Mouse (Mus musculus) left cerebral cortex, postnatal 36 days (tissue): Measurements from ENCODE around the gene Pkd1l3. TPM values are rescaled to one million over a fixed set of nuclear protein-coding genes. Genes with fewer than 3 reads are reported as not detected.
A peak's percentile ranks its signal among the peaks of the same experiment; 100 is the strongest.

ENCODE experiments used
- DNase-seq, 2 experiments: peaks; one replicate each; pipeline ENCODE4 v3.0.0; 2021 to 2022; ENCODE audit warnings: low spot score in 2 of 2, mixed read lengths in 1 of 2
- intact Hi-C: fragments of 180-260 bp; cut with DNase I; formaldehyde crosslinking; loops from one replicate; pipeline ENCODE4 v1.15.1; 2025
- total RNA-seq, 2 experiments: library from RNA; stranded (reverse); gene quantifications; 2 replicates each; pipeline ENCODE4 v1.2.3; 2021

The Pkd1l3 gene
- total RNA-seq, 2 experiments from 2014 or later = 0.93 to 1.3 TPM

- no peak for DNase-seq
- intact Hi-C loops = loop anchor here (1.0 to 5.0 kb wide), 2 partner anchors 13 to 85 kb away; partner anchors contain the start of genes Dhodh and Zfp821
Measured at GRCm38 (mm10) chr8:109692443-109693145, 78.3 kb downstream of the Pkd1l3 start.

DNA sequence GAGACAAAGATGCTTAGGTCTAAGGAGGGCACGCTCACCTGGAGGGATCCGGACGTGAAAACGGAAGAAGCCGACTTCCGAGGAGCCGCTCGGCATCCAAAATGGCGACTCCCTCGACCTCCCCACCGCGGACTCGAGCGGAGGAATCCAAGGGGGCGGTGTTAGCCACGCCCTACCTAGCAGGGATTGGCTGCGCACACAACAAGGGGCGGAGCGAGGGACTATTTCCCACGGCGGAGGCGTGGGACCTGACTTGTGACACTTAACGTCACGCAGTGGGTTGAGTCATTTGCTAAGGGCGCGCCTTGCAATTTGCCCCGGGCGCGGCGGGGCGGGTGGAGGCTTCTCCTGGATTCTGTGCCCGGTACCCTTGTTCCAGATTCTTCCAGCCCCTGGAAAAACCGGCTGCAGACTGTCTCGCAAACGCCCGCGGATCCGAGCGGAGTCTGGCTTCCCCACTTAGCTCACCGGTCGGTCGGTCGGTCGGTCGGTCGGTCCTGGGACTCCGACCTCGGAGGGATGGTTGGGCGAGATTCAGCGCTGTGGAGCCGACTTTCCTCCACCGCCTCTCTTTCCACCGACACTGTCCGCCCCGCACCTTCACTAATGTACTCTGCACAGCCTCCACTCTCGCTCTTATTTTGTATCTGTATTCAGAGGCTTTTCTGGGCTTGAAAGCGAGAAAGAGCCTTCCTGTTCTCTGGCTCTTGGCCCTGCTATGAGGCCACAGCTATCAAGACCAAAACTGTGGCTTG is 79.0 kb downstream of the Pkd1l3 start, which contains the start of gene Ist1:
Gene Ist1 (minus strand): TSS at position 115 of the 755 bp plus-strand sequence.
- intact Hi-C loops = loop anchor here (1.0 to 5.0 kb wide), 2 partner anchors 12 to 86 kb away; partner anchors contain the start of genes Dhodh and Zfp821
- DNase-seq = peak; percentile 96

DNA sequence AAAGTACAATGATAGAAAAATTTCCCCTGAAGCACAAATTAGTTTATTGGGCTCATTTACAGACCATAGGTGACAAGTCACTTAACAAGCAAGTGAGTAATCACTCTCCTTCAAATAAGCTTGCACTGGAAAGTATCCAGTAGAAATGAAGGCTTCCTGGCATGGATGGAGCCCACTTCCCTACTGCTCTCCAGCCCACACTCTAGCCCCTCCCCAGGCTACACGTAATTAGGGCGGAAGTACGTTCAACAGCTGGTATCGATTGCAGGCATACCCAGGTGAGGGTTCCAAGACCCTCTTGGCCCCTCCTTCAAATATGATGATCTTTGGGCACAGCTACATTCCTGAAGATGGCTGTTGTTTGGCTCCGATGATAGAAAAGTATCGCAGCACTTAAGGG is 79.8 kb downstream of the Pkd1l3 start:
- intact Hi-C loops = loop anchor here (5.0 kb wide), 1 partner anchor 87 kb away; the partner anchor contains the start of gene Dhodh

DNA sequence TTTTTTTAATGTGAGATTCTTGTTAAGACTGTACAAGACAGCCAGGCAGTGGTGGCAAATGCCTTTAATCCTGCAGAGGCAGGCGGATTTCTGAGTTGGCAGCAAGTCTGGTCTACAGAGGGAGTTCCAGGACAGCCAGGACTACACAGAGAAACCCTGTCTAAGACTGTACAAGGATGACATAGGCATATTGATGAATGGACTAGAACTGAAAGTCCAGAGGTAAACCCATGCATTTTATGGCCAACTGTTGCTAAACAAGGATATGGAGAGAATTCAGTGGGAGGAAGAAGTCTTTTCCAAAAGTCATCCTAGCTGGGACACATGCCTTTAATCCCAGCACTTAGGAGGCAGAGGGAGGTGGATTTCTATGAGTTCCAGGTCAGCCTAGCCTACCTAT is 83.4 kb downstream of the Pkd1l3 start:
- no peak for DNase-seq
- intact Hi-C loops = no loop called here

More for the DNA sequence above, 79.8 kb downstream of the Pkd1l3 start:
- DNase-seq = no peak

- intact Hi-C loops = no loop called here
- no peak for DNase-seq
Measured at GRCm38 (mm10) chr8:109698477-109698876, 84.2 kb downstream of the Pkd1l3 start.

GRCm38 (mm10) chr8:109704565-109705319 is 90.4 kb downstream of the Pkd1l3 start:
- DNase-seq = no peak
- intact Hi-C loops = loop anchor here (1.0 to 5.0 kb wide), 2 partner anchors 11 to 97 kb away; partner anchors contain the start of genes Dhodh and Ist1

GRCm38 (mm10) chr8:109705320-109706075 is 91.2 kb downstream of the Pkd1l3 start, which contains the start of gene Zfp821:
Gene Zfp821, plus strand, starts transcription at chr8:109705546.
- intact Hi-C loops = loop anchor here (1.0 to 5.0 kb wide), 2 partner anchors 12 to 98 kb away; partner anchors contain the start of genes Dhodh and Ist1
- peak; percentile 90 to 95 for DNase-seq

- DNase-seq = peak in 1 of 2 experiments; percentile 36
Measured at GRCm38 (mm10) chr8:109706076-109706873, 92.0 kb downstream of the Pkd1l3 start.

DNA sequence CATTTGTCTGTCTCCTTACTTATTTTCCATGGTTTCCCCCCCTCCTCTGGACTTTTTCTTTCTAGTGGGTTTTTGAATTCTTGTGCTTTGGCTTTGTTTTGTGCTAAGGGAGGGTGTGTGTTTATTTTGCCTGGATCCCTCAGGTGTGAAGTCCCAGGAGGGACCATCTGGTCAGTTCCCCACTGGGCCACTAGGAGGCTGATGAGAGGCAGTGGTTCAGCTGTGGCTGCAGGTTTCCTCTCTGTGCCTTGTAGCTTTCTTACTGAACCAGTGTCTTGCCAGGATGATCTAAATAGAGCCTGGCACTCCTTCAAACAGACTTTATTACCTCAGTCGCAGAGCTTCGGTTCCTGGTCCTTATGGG is 92.5 kb downstream of the Pkd1l3 start:
- intact Hi-C loops = loop anchor here (5.0 kb wide), 1 partner anchor 100 kb away; the partner anchor contains the start of gene Dhodh
- peak; percentile 58 to 73 for DNase-seq

More at GRCm38 (mm10) chr8:109706076-109706873, 92.0 kb downstream of the Pkd1l3 start:
- intact Hi-C loops = loop anchor here (5.0 kb wide), 1 partner anchor 99 kb away; the partner anchor contains the start of gene Dhodh

DNA sequence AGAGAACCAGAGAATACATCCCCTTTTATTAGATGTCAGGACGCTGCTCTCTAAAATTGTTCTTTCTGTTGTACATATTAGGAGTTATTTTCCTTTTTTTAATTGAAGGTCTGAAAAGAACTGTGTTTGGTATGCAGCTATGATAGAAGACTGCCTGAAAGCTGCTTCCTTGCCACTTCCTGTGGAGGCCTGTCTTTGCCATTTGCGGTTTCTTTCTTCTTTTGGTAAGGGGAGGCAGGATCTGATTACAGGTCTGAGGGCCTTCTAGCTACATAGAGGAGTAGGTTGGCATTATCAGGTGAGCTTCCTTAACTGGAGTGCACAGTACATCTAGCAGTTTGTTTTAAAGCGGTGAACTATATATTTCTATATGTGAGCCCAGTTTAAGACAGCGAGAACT is 93.6 kb downstream of the Pkd1l3 start:
- intact Hi-C loops = loop anchor here (2.0 to 5.0 kb wide), 2 partner anchors 69 to 101 kb away; partner anchors contain the start of gene Dhodh
- DNase-seq = no peak

DNA sequence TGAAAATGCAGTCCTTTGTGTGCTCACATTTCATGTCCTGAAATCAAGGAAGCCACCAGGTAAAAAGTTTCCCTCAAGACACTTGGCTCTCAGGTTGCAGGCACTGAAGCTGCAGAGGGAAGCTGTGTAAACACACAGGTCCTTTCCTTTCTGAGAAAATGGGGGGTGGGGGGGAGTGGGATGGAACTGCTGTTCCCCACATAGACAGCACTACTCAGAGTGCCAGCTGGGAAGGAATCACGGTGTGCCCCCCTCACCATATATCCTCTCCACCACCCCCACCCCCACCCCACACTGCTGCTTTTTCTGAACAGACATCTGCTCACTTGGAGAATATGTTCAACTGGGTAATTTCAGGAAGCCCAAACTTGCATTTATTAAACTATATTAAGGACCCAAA is 98.2 kb downstream of the Pkd1l3 start:
- DNase-seq = no peak
- intact Hi-C loops = loop anchor here (10.0 kb wide), 1 partner anchor 152 kb away; the partner anchor contains the start of gene Phlpp2

GRCm38 (mm10) chr8:109714961-109715360 is 100.6 kb downstream of the Pkd1l3 start:
- intact Hi-C loops = loop anchor here (10.0 kb wide), 1 partner anchor 150 kb away; the partner anchor contains the start of gene Phlpp2

More at GRCm38 (mm10) chr8:109714961-109715360, 100.6 kb downstream of the Pkd1l3 start:
- no peak for DNase-seq

Other genes with a start within 250 kb of the Pkd1l3 start
- gene Pmfbp1, start 120.5 kb upstream of the Pkd1l3 start, total RNA-seq = under 1 TPM; 0.27 to 0.29 TPM
- 10 to 100 TPM; 29.8 to 30.6 TPM for gene Dhx38, start 48.7 kb upstream of the Pkd1l3 start, total RNA-seq
- gene Txnl4b, start 48.6 kb upstream of the Pkd1l3 start, total RNA-seq = 10 to 100 TPM; 14.0 to 16.6 TPM
- not detected for gene Hp, start 35.3 kb upstream of the Pkd1l3 start, total RNA-seq
- 10 to 100 TPM; 18.1 to 19.3 TPM for gene Dhodh, start 5.8 kb upstream of the Pkd1l3 start, total RNA-seq
- 10 to 100 TPM; 68.7 to 75.7 TPM for gene Ist1, start 78.7 kb downstream of the Pkd1l3 start, total RNA-seq
- 10 to 100 TPM; 45.3 to 46.4 TPM for gene Zfp821, start 91.0 kb downstream of the Pkd1l3 start, total RNA-seq
- 10 to 100 TPM; 41.0 to 41.8 TPM for gene Atxn1l, start 123.2 kb downstream of the Pkd1l3 start, total RNA-seq
- gene Ap1g1, start 164.0 kb downstream of the Pkd1l3 start, total RNA-seq = 10 to 100 TPM; 78.5 to 90.3 TPM